Mouse (Mus musculus): ENCODE measurements at regions not wholly inside any gene's neighbourhood (a gene's known extent, or its start where the extent isn't known, plus 50 kb on each side); places are given as distances from the start of the nearest gene placed in this dataset.

GRCm38 (mm10) chr1:80856981-80857380 is 98.7 kb upstream of the Dock10 start:
- TF ChIP-seq CTCF (IDR thresholded peaks at IDR 0.05): no peak
- TF ChIP-seq EP300 (IDR thresholded peaks at IDR 0.05): no peak
